Mouse (Mus musculus) right cerebral cortex, postnatal 36 days (tissue): ENCODE data around the gene Gtf3c5.

ENCODE experiments used
- DNase-seq, 2 experiments: peaks; one replicate each; pipeline ENCODE4 v3.0.0; 2022; ENCODE audit warnings: low spot score in 2 of 2, mixed read lengths in 1 of 2

Gene Gtf3c5

GRCm38 (mm10) chr2:28583651-28584050 lies at the start of gene Gtf3c5:
Gene Gtf3c5 (minus strand): TSS chr2:28583751.
- no peak for DNase-seq

- DNase-seq: no peak
Observed at GRCm38 (mm10) chr2:28633136-28633535, 49.6 kb upstream of the Gtf3c5 start.

- no peak for DNase-seq
Observed at GRCm38 (mm10) chr2:28632626-28633025, 49.1 kb upstream of the Gtf3c5 start.

- DNase-seq: no peak
Observed at GRCm38 (mm10) chr2:28629911-28630381, 46.4 kb upstream of the Gtf3c5 start.

- no peak for DNase-seq
Observed at GRCm38 (mm10) chr2:28628053-28628452, 44.5 kb upstream of the Gtf3c5 start.

- no peak for DNase-seq
Observed at GRCm38 (mm10) chr2:28626038-28626437, 42.5 kb upstream of the Gtf3c5 start.

- no peak for DNase-seq
Observed at GRCm38 (mm10) chr2:28624870-28625269, 41.3 kb upstream of the Gtf3c5 start.

GRCm38 (mm10) chr2:28622521-28623124 lies 39.1 kb upstream of the Gtf3c5 start:
- no peak for DNase-seq

- DNase-seq: no peak
Observed at GRCm38 (mm10) chr2:28621664-28622171, 38.2 kb upstream of the Gtf3c5 start, which contains the start of gene Gfi1b. Gene Gfi1b (minus strand): TSS chr2:28621982.

GRCm38 (mm10) chr2:28621111-28621510 lies 37.6 kb upstream of the Gtf3c5 start:
- no peak for DNase-seq

- DNase-seq: no peak
Observed at GRCm38 (mm10) chr2:28620522-28620921, 37.0 kb upstream of the Gtf3c5 start.

GRCm38 (mm10) chr2:28619369-28619768 lies 35.8 kb upstream of the Gtf3c5 start:
- DNase-seq: no peak

- DNase-seq: no peak
Observed at GRCm38 (mm10) chr2:28618777-28619336, 35.3 kb upstream of the Gtf3c5 start.

GRCm38 (mm10) chr2:28617498-28618486 lies 34.2 kb upstream of the Gtf3c5 start:
- DNase-seq: no peak

- no peak for DNase-seq
Observed at GRCm38 (mm10) chr2:28616874-28617273, 33.3 kb upstream of the Gtf3c5 start.

- DNase-seq: no peak
Observed at GRCm38 (mm10) chr2:28616358-28616757, 32.8 kb upstream of the Gtf3c5 start.

GRCm38 (mm10) chr2:28613599-28613998 lies 30.0 kb upstream of the Gtf3c5 start:
- no peak for DNase-seq

GRCm38 (mm10) chr2:28612436-28613063 lies 29.0 kb upstream of the Gtf3c5 start:
- no peak for DNase-seq

- DNase-seq: no peak
Observed at GRCm38 (mm10) chr2:28611407-28611787, 27.8 kb upstream of the Gtf3c5 start.

- DNase-seq: no peak
Observed at GRCm38 (mm10) chr2:28610716-28611406, 27.3 kb upstream of the Gtf3c5 start.

GRCm38 (mm10) chr2:28609851-28610250 lies 26.3 kb upstream of the Gtf3c5 start:
- no peak for DNase-seq
